21 mouse cellular contexts compared by ENCODE assay signal in the genomic region with DNA sequence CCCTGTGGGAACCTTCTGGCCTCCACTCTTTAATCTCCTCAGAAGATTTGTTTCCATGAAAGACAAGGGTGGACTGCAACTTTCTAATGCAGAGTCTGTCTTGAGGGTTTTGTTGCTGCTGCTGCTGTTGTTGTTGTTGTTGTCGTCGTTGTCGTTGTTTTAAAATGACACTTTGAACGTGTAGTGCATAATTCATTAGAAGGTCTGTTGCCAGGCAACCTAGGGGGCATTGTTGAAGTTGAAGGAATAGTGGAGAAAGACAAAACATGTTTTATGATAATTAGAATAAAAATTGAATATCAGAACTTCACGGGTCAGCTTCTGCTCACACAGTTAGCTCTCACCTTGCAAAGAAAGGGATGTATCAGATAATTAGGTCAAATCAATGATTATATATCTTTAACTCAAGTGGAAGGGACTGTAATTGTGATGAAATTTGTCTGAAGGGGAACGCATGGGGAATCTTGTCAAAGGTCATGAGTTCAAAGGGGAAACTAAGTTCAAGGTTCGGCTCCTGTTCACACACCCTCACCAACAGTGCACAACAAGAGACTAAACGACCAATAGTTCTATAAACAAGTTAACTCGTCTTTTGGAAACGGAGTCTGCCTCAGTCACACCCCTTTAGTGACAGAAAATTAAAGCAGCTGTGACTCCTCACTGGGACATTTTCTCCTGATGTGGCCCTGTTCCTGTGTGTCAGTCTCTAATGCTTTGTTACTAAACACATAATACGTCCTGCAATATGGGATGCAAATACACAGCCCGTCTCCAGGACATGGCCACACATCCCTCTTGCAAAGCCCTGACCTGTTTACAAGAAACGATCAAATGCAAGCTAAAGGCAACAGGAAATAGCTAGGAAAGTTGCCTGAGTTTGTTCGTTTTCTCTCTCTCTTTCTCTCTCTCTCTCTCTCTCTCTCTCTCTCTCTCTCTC.
DNase-seq lines count a peak whose midpoint lies in the region; ATAC-seq and TF ChIP-seq lines count a peak whose summit lies in the region.
"Had no signal": no experiment of that assay in that cellular context is flagged by ENCODE, and none has a peak within 500 bp of the region (broad histone marks: within the 10 kb centered on the region; RNA-seq: fewer than 3 reads in every experiment).

No protein-coding gene starts in this region.

- no peaks in the 10 kb centered on the region for H3K36me3 ChIP-seq in heart, adult 2 months (ENCODE audit: control insufficient read depth, insufficient read depth, low read length)
- H3K36me3 ChIP-seq in lung, embryonic 16.5 days (ENCODE audit: control insufficient read depth, insufficient read depth, low read length), result no peaks in the 10 kb centered on the region
- H3K36me3 ChIP-seq in neural tube, embryonic 14.5 days (ENCODE audit: control insufficient read depth, insufficient read depth, low read length), result no peaks in the 10 kb centered on the region
- H3K36me3 ChIP-seq: embryonic facial prominence, embryonic 10.5 days; forebrain, embryonic 12.5 days; hindbrain, embryonic 10.5 days; midbrain, embryonic 13.5 days; stomach, embryonic 15.5 days had no signal

- H3K79me2 ChIP-seq in heart, adult 2 months (replicated peaks; ENCODE audit: control insufficient read depth, insufficient read depth, low read length), result no peaks in the 10 kb centered on the region

- ATAC-seq in lung, embryonic 16.5 days (ENCODE audit: low read depth), result peak; percentile 75
- ATAC-seq in neural tube, embryonic 14.5 days (ENCODE audit: low read depth), result no peak
- ATAC-seq: intestine, embryonic 16.5 days; midbrain, embryonic 13.5 days; Patski had no signal

- intact Hi-C loops in heart, adult 2 months (cut with DNase I), result loop anchor here (5.0 kb wide), 1 partner anchor 46 kb away; no protein-coding TSS in a partner anchor

- DNase-seq in heart, adult 11 months, result peak; percentile 61
- DNase-seq in heart, adult 2 months, result no peak
- no peak for DNase-seq in lung, postnatal 25 days (ENCODE audit: low spot score)
- DNase-seq in embryo, embryonic 11 days, result peak; percentile 53
- DNase-seq in frontal cortex, adult 2 months (ENCODE audit: extremely low spot score in 1 of 2, low spot score in 1 of 2), result no peak
- DNase-seq in gastrocnemius, postnatal 4 days (ENCODE audit: low spot score in 2 of 2), result no peak
- DNase-seq: adrenal gland, postnatal 14 days; cerebellum, adult 11 months; cerebellum, postnatal 14 days; gastrocnemius, postnatal 10 days; thymus, adult 2 months had no signal

- WGBS in heart, adult 2 months, result 56% methylated on average over 14 of the region's 14 CpGs
- 33% methylated on average over 14 of the region's 14 CpGs for WGBS in lung, embryonic 16.5 days
- WGBS in neural tube, embryonic 14.5 days, result 7% methylated on average over 14 of the region's 14 CpGs

- TF ChIP-seq CTCF in heart, adult 2 months (IDR thresholded peaks at IDR 0.05), result no peak

- H3K9ac ChIP-seq in heart, adult 2 months (ENCODE audit: low read depth, low read length), result no peak overlapping the region
- H3K9ac ChIP-seq in lung, embryonic 16.5 days (ENCODE audit: low read length), result no peak overlapping the region
- H3K9ac ChIP-seq in neural tube, embryonic 14.5 days (replicated peaks; ENCODE audit: low read depth, low read length), result no peak overlapping the region
- H3K9ac ChIP-seq: forebrain, embryonic 12.5 days; midbrain, embryonic 13.5 days; stomach, embryonic 15.5 days had no signal

- no peak for TF ChIP-seq POLR2A in heart, adult 2 months (IDR thresholded peaks at IDR 0.05; ENCODE audit: insufficient read depth, low read depth, low read length)

- peaks cover 3% of the 10 kb centered on the region; the same call in 1 of the 2 replicates for H3K27me3 ChIP-seq in heart, adult 2 months (ENCODE audit: control insufficient read depth, insufficient read depth, low read length)
- H3K27me3 ChIP-seq in lung, embryonic 16.5 days (ENCODE audit: control insufficient read depth, insufficient read depth, low read depth, low read length), result no peaks in the 10 kb centered on the region; the same call in 1 of the 2 replicates
- no peaks in the 10 kb centered on the region for H3K27me3 ChIP-seq in neural tube, embryonic 14.5 days (ENCODE audit: control insufficient read depth, insufficient read depth, low read length)
- H3K27me3 ChIP-seq: Patski; stomach, embryonic 15.5 days had no signal

- H3K4me2 ChIP-seq in lung, embryonic 16.5 days (ENCODE audit: low read depth, low read length), result no peak overlapping the region
- no peak overlapping the region for H3K4me2 ChIP-seq in neural tube, embryonic 14.5 days (ENCODE audit: low read depth, low read length)
- H3K4me2 ChIP-seq: forebrain, embryonic 12.5 days; midbrain, embryonic 13.5 days; stomach, embryonic 15.5 days had no signal

- no peaks in the 10 kb centered on the region for H3K4me1 ChIP-seq in heart, adult 2 months (ENCODE audit: control insufficient read depth, insufficient read depth, low read length)
- peaks cover 3% of the 10 kb centered on the region; the same call in 1 of the 2 replicates for H3K4me1 ChIP-seq in lung, embryonic 16.5 days (replicated peaks; ENCODE audit: control insufficient read depth, insufficient read depth, low read length)
- peaks cover 45% of the 10 kb centered on the region for H3K4me1 ChIP-seq in neural tube, embryonic 14.5 days (ENCODE audit: control insufficient read depth, insufficient read depth, low read length)

- no peak overlapping the region for H3K27ac ChIP-seq in heart, adult 2 months
- H3K27ac ChIP-seq in lung, embryonic 16.5 days (ENCODE audit: low read length), result no peak overlapping the region
- H3K27ac ChIP-seq in neural tube, embryonic 14.5 days (ENCODE audit: low read depth, low read length), result peak overlapping the region; percentile 48; the same call in 1 of the 2 replicates
- H3K27ac ChIP-seq: embryonic facial prominence, embryonic 10.5 days; forebrain, embryonic 12.5 days; hindbrain, embryonic 10.5 days; macrophage; midbrain, embryonic 13.5 days; stomach, embryonic 15.5 days had no signal

- no peaks in the 10 kb centered on the region for H3K9me3 ChIP-seq in lung, embryonic 16.5 days (ENCODE audit: control insufficient read depth, low read length)
- no peaks in the 10 kb centered on the region for H3K9me3 ChIP-seq in neural tube, embryonic 14.5 days (ENCODE audit: control insufficient read depth, low read length)
- H3K9me3 ChIP-seq: embryonic facial prominence, embryonic 10.5 days; forebrain, embryonic 12.5 days; hindbrain, embryonic 10.5 days; midbrain, embryonic 13.5 days; stomach, embryonic 15.5 days had no signal

- no peak overlapping the region for H3K4me3 ChIP-seq in heart, adult 2 months
- H3K4me3 ChIP-seq in lung, embryonic 16.5 days (ENCODE audit: low read length), result no peak overlapping the region
- H3K4me3 ChIP-seq in neural tube, embryonic 14.5 days (ENCODE audit: low read depth, low read length), result no peak overlapping the region
- H3K4me3 ChIP-seq: embryonic facial prominence, embryonic 10.5 days; forebrain, embryonic 12.5 days; hindbrain, embryonic 10.5 days; midbrain, embryonic 13.5 days; stomach, embryonic 15.5 days had no signal

- TF ChIP-seq EP300 in heart, adult 2 months (IDR thresholded peaks at IDR 0.05; ENCODE audit: insufficient read depth, low read depth, low read length), result no peak

Comparison
In these comparisons a context has a peak if more than half of its experiments do, and no peak if none do; other contexts are left out.
1. DNase-seq: peak in heart, adult 11 months (single experiment) and embryo, embryonic 11 days (single experiment); none in heart, adult 2 months (0 of 2), lung, postnatal 25 days (single experiment), frontal cortex, adult 2 months (0 of 2) and gastrocnemius, postnatal 4 days (0 of 2).